Mouse (Mus musculus): ENCODE results near the gene Usp9y. TPM values are rescaled to one million over a fixed set of nuclear protein-coding genes. Genes with fewer than 3 reads are reported as not detected.

Usp9y gene
- polyA plus RNA-seq (2015; fragmentation: Nextera tagmentation; extraction: Ambion mirVana): not detected in 2 replicates

- Histone ChIP-seq H3K4me3 (replicated peaks) (no peak within 1 kb of the TSS), H3K9ac (no peak within 1 kb of the TSS), H3K27ac (replicated peaks) (no peak within 1 kb of the TSS), H3K4me1 (replicated peaks) (no peaks in the 10 kb centered on the region), H3K36me3 (replicated peaks) (no peaks in the 10 kb centered on the region), H3K27me3 (no peaks in the 10 kb centered on the region), H3K4me2 (no peak within 1 kb of the TSS), H3K9me3 (replicated peaks) (no peaks in the 10 kb centered on the region)
- ATAC-seq (ENCODE audit: insufficient read depth): no peak
- 83% methylated on average over 13 of the region's 13 CpGs for WGBS (ENCODE audit: insufficient replicate concordance)
These were observed at the start of gene Usp9y for GRCm38 (mm10) chrY:1459682-1460081. Usp9y (minus strand) TSS chrY:1459782.

GRCm38 (mm10) chrY:1293708-1294107, 165.9 kb downstream of the Usp9y start:
- H3K9ac ChIP-seq: no peak overlapping the region
- no peak for ATAC-seq (ENCODE audit: insufficient read depth)
- no peaks in the 10 kb centered on the region for H3K27me3 ChIP-seq
- no peaks in the 10 kb centered on the region for H3K9me3 ChIP-seq (replicated peaks)
- H3K36me3 ChIP-seq (replicated peaks): no peaks in the 10 kb centered on the region
- no peak overlapping the region for H3K4me3 ChIP-seq (replicated peaks)
- H3K4me2 ChIP-seq: no peak overlapping the region
- H3K4me1 ChIP-seq (replicated peaks): no peaks in the 10 kb centered on the region
- no peak overlapping the region for H3K27ac ChIP-seq (replicated peaks)

GRCm38 (mm10) chrY:1286171-1286795, 173.3 kb downstream of the Usp9y start, which contains the start of gene Ddx3y:
Ddx3y (minus strand) TSS chrY:1286629.
- 0% methylated on average over 30 of the region's 31 CpGs for WGBS (ENCODE audit: insufficient replicate concordance)
- Histone ChIP-seq H3K36me3 (replicated peaks) (no peaks in the 10 kb centered on the region), H3K4me2 (peak within 1 kb of the TSS; percentile 48), H3K27me3 (no peaks in the 10 kb centered on the region), H3K9me3 (replicated peaks) (no peaks in the 10 kb centered on the region), H3K4me1 (replicated peaks) (no peaks in the 10 kb centered on the region), H3K4me3 (replicated peaks) (peak within 1 kb of the TSS; percentile 58), H3K27ac (replicated peaks) (peak within 1 kb of the TSS; percentile 73), H3K9ac (peak within 1 kb of the TSS; percentile 21; the same call in 1 of the 2 replicates)
- peak; percentile 81 for ATAC-seq (ENCODE audit: insufficient read depth)

GRCm38 (mm10) chrY:1285735-1286134, 173.8 kb downstream of the Usp9y start:
- Histone ChIP-seq H3K4me1 (replicated peaks) (no peaks in the 10 kb centered on the region), H3K27ac (replicated peaks) (peak overlapping the region; percentile 73), H3K4me2 (peak overlapping the region; percentile 33), H3K4me3 (replicated peaks) (peak overlapping the region; percentile 58), H3K9ac (peak overlapping the region; percentile 21; the same call in 1 of the 2 replicates), H3K27me3 (no peaks in the 10 kb centered on the region), H3K9me3 (replicated peaks) (no peaks in the 10 kb centered on the region), H3K36me3 (replicated peaks) (no peaks in the 10 kb centered on the region)
- ATAC-seq (ENCODE audit: insufficient read depth): peak; percentile 58; the same call in 1 of the 2 replicates
- WGBS (ENCODE audit: insufficient replicate concordance): 5% methylated on average over 12 of the region's 12 CpGs

Other genes with a start within 250 kb of the Usp9y start
- 3.3 and 3.4 TPM in 2 replicates for gene Uty, start 214.0 kb downstream of the Usp9y start, polyA plus RNA-seq (2015; fragmentation: Nextera tagmentation; extraction: Ambion mirVana)
- 9.6 and 11.5 TPM in 2 replicates for gene Ddx3y, start 173.2 kb downstream of the Usp9y start, polyA plus RNA-seq (2015; fragmentation: Nextera tagmentation; extraction: Ambion mirVana)

All from liver, embryonic 15.5 days (tissue).